Mouse (Mus musculus): ENCODE data around the gene Hoxd12. TPM values are rescaled to one million over a fixed set of nuclear protein-coding genes. Genes with fewer than 3 reads are reported as not detected.

The Hoxd12 gene
- total and polyA plus RNA-seq, 3 experiments: not detected

GRCm38 (mm10) chr2:74715504-74716241 is 40.9 kb downstream of the Hoxd12 start:
- DNase-seq (ENCODE audit: low spot score) (peak; percentile 86), ATAC-seq (ENCODE audit: extremely low read depth, insufficient number of reproducible peaks, low FRiP score, poor library complexity, severe bottlenecking) (peak; percentile 80)
- TF ChIP-seq CTCF (IDR thresholded peaks at IDR 0.05; ENCODE audit: low read depth, low read length) (peak; percentile 54), GATA2 (IDR thresholded peaks at IDR 0.05; ENCODE audit: borderline replicate concordance, low read depth, low read length) (no peak)
- peaks cover 13% of the 10 kb centered on the region for H3K4me1 ChIP-seq (ENCODE audit: insufficient read depth, low read depth, low read length)
- no peaks in the 10 kb centered on the region for H3K36me3 ChIP-seq (replicated peaks)
- peaks cover 32% of the 10 kb centered on the region for H3K27me3 ChIP-seq (ENCODE audit: insufficient read depth, low read length)
- no peaks in the 10 kb centered on the region for H3K9me3 ChIP-seq (replicated peaks)
- H3K4me3 ChIP-seq (ENCODE audit: low read depth, low read length): peak overlapping the region; percentile 69

- H3K4me3 ChIP-seq (ENCODE audit: low read depth, low read length): no peak overlapping the region
These were observed 45.6 kb downstream of the Hoxd12 start for GRCm38 (mm10) chr2:74720384-74720783.

GRCm38 (mm10) chr2:74720955-74721491 is 46.2 kb downstream of the Hoxd12 start:
- TF ChIP-seq GATA1 (IDR thresholded peaks at IDR 0.05; ENCODE audit: borderline replicate concordance, low read length): no peak
- TF ChIP-seq GATA2 (IDR thresholded peaks at IDR 0.05; ENCODE audit: borderline replicate concordance, low read depth, low read length): no peak
- no peak for DNase-seq (ENCODE audit: low spot score)
- Histone ChIP-seq H3K4me1 (ENCODE audit: insufficient read depth, low read depth, low read length) (peaks cover 7% of the 10 kb centered on the region), H3K4me3 (ENCODE audit: low read depth, low read length) (no peak overlapping the region), H3K36me3 (replicated peaks) (no peaks in the 10 kb centered on the region), H3K9me3 (replicated peaks) (no peaks in the 10 kb centered on the region), H3K27me3 (ENCODE audit: insufficient read depth, low read length) (peaks cover 37% of the 10 kb centered on the region)
- no peak for ATAC-seq (ENCODE audit: extremely low read depth, insufficient number of reproducible peaks, low FRiP score, poor library complexity, severe bottlenecking)

More at GRCm38 (mm10) chr2:74720384-74720783, 45.6 kb downstream of the Hoxd12 start:
- H3K36me3 ChIP-seq (replicated peaks): no peaks in the 10 kb centered on the region
- no peak for TF ChIP-seq GATA2 (IDR thresholded peaks at IDR 0.05; ENCODE audit: borderline replicate concordance, low read depth, low read length)
- TF ChIP-seq TAL1 (conservative IDR thresholded peaks at IDR 0.05; ENCODE audit: low read depth, low read length): no peak
- TF ChIP-seq POLR2AphosphoS5 (IDR thresholded peaks at IDR 0.05; ENCODE audit: insufficient replicate concordance, low read depth, low read length): no peak
- no peak for TF ChIP-seq CTCF (IDR thresholded peaks at IDR 0.05; ENCODE audit: low read depth, low read length)
- no peak for TF ChIP-seq GATA1 (IDR thresholded peaks at IDR 0.05; ENCODE audit: borderline replicate concordance, low read length)
- ATAC-seq (ENCODE audit: extremely low read depth, insufficient number of reproducible peaks, low FRiP score, poor library complexity, severe bottlenecking): no peak
- peaks cover 34% of the 10 kb centered on the region for H3K27me3 ChIP-seq (ENCODE audit: insufficient read depth, low read length)
- peaks cover 12% of the 10 kb centered on the region for H3K4me1 ChIP-seq (ENCODE audit: insufficient read depth, low read depth, low read length)
- no peaks in the 10 kb centered on the region for H3K9me3 ChIP-seq (replicated peaks)
- no peak for DNase-seq (ENCODE audit: low spot score)

- H3K4me3 ChIP-seq (ENCODE audit: low read depth, low read length): no peak overlapping the region
- no peak for TF ChIP-seq TAL1 (conservative IDR thresholded peaks at IDR 0.05; ENCODE audit: low read depth, low read length)
- no peak for TF ChIP-seq GATA1 (IDR thresholded peaks at IDR 0.05; ENCODE audit: borderline replicate concordance, low read length)
- no peak for TF ChIP-seq CTCF (IDR thresholded peaks at IDR 0.05; ENCODE audit: low read depth, low read length)
- TF ChIP-seq POLR2AphosphoS5 (IDR thresholded peaks at IDR 0.05; ENCODE audit: insufficient replicate concordance, low read depth, low read length): no peak
- TF ChIP-seq GATA2 (IDR thresholded peaks at IDR 0.05; ENCODE audit: borderline replicate concordance, low read depth, low read length): no peak
- H3K36me3 ChIP-seq (replicated peaks): no peaks in the 10 kb centered on the region
- no peaks in the 10 kb centered on the region for H3K9me3 ChIP-seq (replicated peaks)
- peaks cover 40% of the 10 kb centered on the region for H3K27me3 ChIP-seq (ENCODE audit: insufficient read depth, low read length)
- ATAC-seq (ENCODE audit: extremely low read depth, insufficient number of reproducible peaks, low FRiP score, poor library complexity, severe bottlenecking): no peak
- H3K4me1 ChIP-seq (ENCODE audit: insufficient read depth, low read depth, low read length): 0 out of 2 replicates have a peak, but pooled peaks cover 2% of the 10 kb centered on the region
- no peak for DNase-seq (ENCODE audit: low spot score)
These were observed 47.1 kb downstream of the Hoxd12 start for GRCm38 (mm10) chr2:74721882-74722281.

GRCm38 (mm10) chr2:74722949-74723348 is 48.1 kb downstream of the Hoxd12 start:
- no peak for TF ChIP-seq CTCF (IDR thresholded peaks at IDR 0.05; ENCODE audit: low read depth, low read length)
- TF ChIP-seq POLR2AphosphoS5 (IDR thresholded peaks at IDR 0.05; ENCODE audit: insufficient replicate concordance, low read depth, low read length): no peak
- TF ChIP-seq GATA2 (IDR thresholded peaks at IDR 0.05; ENCODE audit: borderline replicate concordance, low read depth, low read length): no peak
- no peak for TF ChIP-seq TAL1 (conservative IDR thresholded peaks at IDR 0.05; ENCODE audit: low read depth, low read length)
- TF ChIP-seq GATA1 (IDR thresholded peaks at IDR 0.05; ENCODE audit: borderline replicate concordance, low read length): no peak
- peaks cover 2% of the 10 kb centered on the region for H3K36me3 ChIP-seq (replicated peaks)
- peaks cover 43% of the 10 kb centered on the region for H3K27me3 ChIP-seq (ENCODE audit: insufficient read depth, low read length)
- no peak overlapping the region for H3K4me3 ChIP-seq (ENCODE audit: low read depth, low read length)
- ATAC-seq (ENCODE audit: extremely low read depth, insufficient number of reproducible peaks, low FRiP score, poor library complexity, severe bottlenecking) (no peak), DNase-seq (ENCODE audit: low spot score) (no peak)
- H3K4me1 ChIP-seq (ENCODE audit: insufficient read depth, low read depth, low read length): 0 out of 2 replicates have a peak, but pooled peaks cover 2% of the 10 kb centered on the region
- H3K9me3 ChIP-seq (replicated peaks): no peaks in the 10 kb centered on the region

- H3K9me3 ChIP-seq (replicated peaks): no peaks in the 10 kb centered on the region
- ATAC-seq (ENCODE audit: extremely low read depth, insufficient number of reproducible peaks, low FRiP score, poor library complexity, severe bottlenecking) (no peak), DNase-seq (ENCODE audit: low spot score) (no peak)
- 0 out of 2 replicates have a peak, but pooled peaks cover 2% of the 10 kb centered on the region for H3K4me1 ChIP-seq (ENCODE audit: insufficient read depth, low read depth, low read length)
- peaks cover 46% of the 10 kb centered on the region for H3K27me3 ChIP-seq (ENCODE audit: insufficient read depth, low read length)
- peaks cover 2% of the 10 kb centered on the region for H3K36me3 ChIP-seq (replicated peaks)
- TF ChIP-seq POLR2AphosphoS5 (IDR thresholded peaks at IDR 0.05; ENCODE audit: insufficient replicate concordance, low read depth, low read length) (no peak), GATA1 (IDR thresholded peaks at IDR 0.05; ENCODE audit: borderline replicate concordance, low read length) (no peak), CTCF (IDR thresholded peaks at IDR 0.05; ENCODE audit: low read depth, low read length) (no peak), TAL1 (conservative IDR thresholded peaks at IDR 0.05; ENCODE audit: low read depth, low read length) (no peak), GATA2 (IDR thresholded peaks at IDR 0.05; ENCODE audit: borderline replicate concordance, low read depth, low read length) (no peak)
- no peak overlapping the region for H3K4me3 ChIP-seq (ENCODE audit: low read depth, low read length)
These were observed 49.6 kb downstream of the Hoxd12 start for GRCm38 (mm10) chr2:74724244-74725015.
